Mouse (Mus musculus) bone marrow macrophage, adult 2 months (primary cell): ENCODE measurements around the gene Acot12.

Experiments used
- CTCF ChIP-seq: IDR thresholded peaks from 2 replicates; pipeline ENCODE4 v1.5.1; 2012; ENCODE audit warnings: low read depth, mild to moderate bottlenecking, low read length, moderate library complexity
- POLR2A ChIP-seq: IDR thresholded peaks from 2 replicates; pipeline ENCODE4 v1.6.1; 2012; ENCODE audit warnings: mild to moderate bottlenecking, low read depth, low read length, borderline replicate concordance

DNA sequence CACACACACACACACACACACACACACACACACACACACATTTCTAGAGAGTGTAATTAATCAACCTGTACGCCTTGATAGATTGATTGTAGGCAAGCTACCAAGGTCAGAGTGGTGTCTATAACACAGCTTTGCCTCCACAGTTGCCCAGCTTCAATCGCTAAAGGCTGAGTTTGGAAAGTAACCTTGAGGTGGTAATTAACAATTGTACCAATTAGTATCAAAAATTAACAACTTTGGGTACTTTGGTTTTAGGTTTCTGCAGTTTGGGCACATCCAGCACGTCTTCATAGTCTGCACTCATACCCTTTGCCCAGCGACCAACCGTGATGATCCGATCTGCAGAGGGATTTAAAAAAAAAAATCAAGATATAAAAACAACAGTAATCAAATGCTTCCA, 55.6 kb downstream of the Acot12 start:
- TF ChIP-seq POLR2A (no peak), CTCF (no peak)
